Mouse (Mus musculus): ENCODE measurements around the gene Sclt1.
A peak's percentile ranks its signal among the peaks of the same experiment; 100 is the strongest.
"Not testable (repeated sequence)": the region's sequence is repeated elsewhere in the genome, so short reads cannot be mapped to it uniquely, and the experiment has no call there.

Gene Sclt1

GRCm38 (mm10) chr3:41742278-41742934 lies at the start of gene Sclt1, which contains the start of gene D3Ertd751e:
Gene Sclt1 (minus strand): TSS chr3:41742514.
Gene D3Ertd751e (plus strand): TSS chr3:41742611.
- peak; percentile 96 for DNase-seq

GRCm38 (mm10) chr3:41762091-41762490 lies 19.8 kb upstream of the Sclt1 start:
- no peak for DNase-seq

GRCm38 (mm10) chr3:41754556-41754955 lies 12.2 kb upstream of the Sclt1 start:
- DNase-seq: no peak

- peak; percentile 7 to 10 for DNase-seq
Observed at GRCm38 (mm10) chr3:41743436-41743835, 1.1 kb upstream of the Sclt1 start.

- DNase-seq: peak in 1 of 2 experiments; percentile 4
Observed at GRCm38 (mm10) chr3:41741601-41742277, 575 bp downstream of the Sclt1 start.

- no peak for DNase-seq
Observed at GRCm38 (mm10) chr3:41695681-41696080, 46.6 kb downstream of the Sclt1 start.

GRCm38 (mm10) chr3:41692440-41693142 lies 49.7 kb downstream of the Sclt1 start:
- DNase-seq: no peak

GRCm38 (mm10) chr3:41690114-41690640 lies 52.1 kb downstream of the Sclt1 start:
- DNase-seq: not testable (repeated sequence)

GRCm38 (mm10) chr3:41686396-41686795 lies 55.9 kb downstream of the Sclt1 start:
- DNase-seq: no peak

GRCm38 (mm10) chr3:41682084-41682483 lies 60.2 kb downstream of the Sclt1 start:
- no peak for DNase-seq

GRCm38 (mm10) chr3:41676648-41677047 lies 65.7 kb downstream of the Sclt1 start:
- no peak for DNase-seq

GRCm38 (mm10) chr3:41674778-41675177 lies 67.5 kb downstream of the Sclt1 start:
- DNase-seq: no peak

- no peak for DNase-seq
Observed at GRCm38 (mm10) chr3:41655642-41656041, 86.7 kb downstream of the Sclt1 start.

GRCm38 (mm10) chr3:41620971-41621370 lies 121.3 kb downstream of the Sclt1 start:
- DNase-seq: no peak

GRCm38 (mm10) chr3:41618488-41618887 lies 123.8 kb downstream of the Sclt1 start:
- no peak for DNase-seq

GRCm38 (mm10) chr3:41618036-41618435 lies 124.3 kb downstream of the Sclt1 start:
- DNase-seq: no peak

- DNase-seq: no peak
Observed at GRCm38 (mm10) chr3:41614230-41614985, 127.9 kb downstream of the Sclt1 start.

GRCm38 (mm10) chr3:41613706-41614105 lies 128.6 kb downstream of the Sclt1 start:
- no peak for DNase-seq

- DNase-seq: no peak
Observed at GRCm38 (mm10) chr3:41612211-41612610, 130.1 kb downstream of the Sclt1 start.

GRCm38 (mm10) chr3:41609071-41609470 lies 133.2 kb downstream of the Sclt1 start:
- no peak for DNase-seq

- no peak for DNase-seq
Observed at GRCm38 (mm10) chr3:41607467-41607866, 134.8 kb downstream of the Sclt1 start.

- DNase-seq: no peak
Observed at GRCm38 (mm10) chr3:41607050-41607449, 135.3 kb downstream of the Sclt1 start.

- DNase-seq: no peak
Observed at GRCm38 (mm10) chr3:41606330-41606664, 136.0 kb downstream of the Sclt1 start.

Data from thymus, postnatal 36 days (tissue).